Mouse (Mus musculus) testis, adult 2 months (tissue): ENCODE results near the gene Serpinb3d. TPM values are rescaled to one million over a fixed set of nuclear protein-coding genes. Genes with fewer than 3 reads are reported as not detected.
"Not testable (repeated sequence)": the region's sequence is repeated elsewhere in the genome, so short reads cannot be mapped to it uniquely, and the experiment has no call there.

ENCODE experiments used
- H3K27ac ChIP-seq: fragments of 200-500 bp; 2 replicates; pipeline ENCODE4 v1.5.1; 2012; ENCODE audit warnings: low read depth, low read length; ENCODE audit not compliant: control insufficient read depth, insufficient read depth
- H3K27me3 ChIP-seq: fragments of 200-500 bp; 2 replicates; pipeline ENCODE4 v1.6.1; 2012; ENCODE audit warnings: mild to moderate bottlenecking, low read length, moderate library complexity; ENCODE audit not compliant: control insufficient read depth, insufficient read depth
- H3K36me3 ChIP-seq: fragments of 200-500 bp; 2 replicates; pipeline ENCODE4 v1.6.1; 2012; ENCODE audit warnings: mild to moderate bottlenecking, low read length; ENCODE audit not compliant: control insufficient read depth, insufficient read depth
- H3K4me1 ChIP-seq: fragments of 200-500 bp; 2 replicates; pipeline ENCODE4 v1.6.1; 2012; ENCODE audit warnings: low read length; ENCODE audit not compliant: control insufficient read depth, insufficient read depth
- H3K4me3 ChIP-seq: fragments of 200-500 bp; 2 replicates; pipeline ENCODE4 v1.5.1; 2012; ENCODE audit warnings: low read depth, mild to moderate bottlenecking, low read length, moderate library complexity, mixed read lengths; ENCODE audit not compliant: control insufficient read depth
- CTCF ChIP-seq: fragments of 200-500 bp; IDR thresholded peaks from 2 replicates; pipeline ENCODE4 v1.5.1; 2012; ENCODE audit warnings: low read depth, mild to moderate bottlenecking, inconsistent platforms, low read length, moderate library complexity; ENCODE audit not compliant: control insufficient read depth, insufficient read depth, insufficient replicate concordance
- POLR2A ChIP-seq: fragments of 200-500 bp; IDR thresholded peaks from 2 replicates; pipeline ENCODE4 v1.6.1; 2012; ENCODE audit warnings: low read depth, mild to moderate bottlenecking, inconsistent platforms, low read length, moderate library complexity; ENCODE audit not compliant: control insufficient read depth
- polyA plus RNA-seq: library from polyadenylated mRNA; depleted of rRNA; stranded (reverse); fragments of >200 nt; gene quantifications from 2 replicates; pipeline ENCODE4 v1.2.3, GENCODE M21; 2012; rRNA removed

Serpinb3d gene
- not detected in 2 replicates for polyA plus RNA-seq

DNA sequence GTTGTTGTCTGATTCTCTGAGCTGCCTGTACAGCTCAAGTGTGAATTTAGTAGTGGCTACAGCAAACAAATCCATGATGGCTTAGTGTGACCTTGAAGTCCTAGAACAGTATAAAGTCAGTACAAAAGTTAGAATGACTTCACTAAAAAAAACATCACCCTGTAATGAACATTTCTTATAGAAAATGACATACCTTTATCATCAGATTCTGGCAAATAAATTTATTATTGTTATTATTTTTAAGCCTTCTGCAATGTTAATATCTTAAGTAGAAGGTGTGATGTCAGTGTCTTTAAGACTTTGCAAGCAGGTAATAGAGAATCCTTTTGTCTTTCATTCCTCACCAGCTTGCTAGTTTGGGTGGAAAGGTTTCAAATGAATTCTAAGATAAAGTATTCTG, at the start of gene Serpinb3d:
TSS of gene Serpinb3d (minus strand) at position 101 of the 400 bp plus-strand sequence.
- no peaks in the 10 kb centered on the region for H3K36me3 ChIP-seq
- no peak within 1 kb of the TSS for H3K27ac ChIP-seq
- no peaks in the 10 kb centered on the region for H3K4me1 ChIP-seq
- H3K27me3 ChIP-seq = no peaks in the 10 kb centered on the region
- no peak within 1 kb of the TSS for H3K4me3 ChIP-seq
- TF ChIP-seq POLR2A (no peak), CTCF (no peak)

DNA sequence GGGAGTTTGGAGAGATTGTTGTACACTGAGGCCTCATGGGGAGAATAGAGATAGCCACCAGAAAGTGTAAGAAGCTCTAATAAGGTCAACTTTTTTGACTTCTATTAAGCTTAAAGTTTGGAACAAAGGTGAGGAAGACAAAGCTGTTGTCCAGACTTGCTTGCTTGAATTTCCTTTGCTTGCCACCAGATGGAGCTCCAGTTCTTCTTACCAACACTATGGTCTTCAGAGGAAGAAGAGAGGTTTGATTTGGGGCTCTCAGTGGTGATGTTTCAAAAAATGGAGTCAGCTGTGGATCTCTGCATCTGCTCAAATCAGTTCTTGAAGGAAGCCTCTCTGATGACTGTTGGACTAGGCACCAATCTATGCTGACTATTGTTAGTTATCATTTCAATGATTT, 44.1 kb upstream of the Serpinb3d start:
- H3K27me3 ChIP-seq, H3K4me1 ChIP-seq, H3K4me3 ChIP-seq: not testable (repeated sequence)

DNA sequence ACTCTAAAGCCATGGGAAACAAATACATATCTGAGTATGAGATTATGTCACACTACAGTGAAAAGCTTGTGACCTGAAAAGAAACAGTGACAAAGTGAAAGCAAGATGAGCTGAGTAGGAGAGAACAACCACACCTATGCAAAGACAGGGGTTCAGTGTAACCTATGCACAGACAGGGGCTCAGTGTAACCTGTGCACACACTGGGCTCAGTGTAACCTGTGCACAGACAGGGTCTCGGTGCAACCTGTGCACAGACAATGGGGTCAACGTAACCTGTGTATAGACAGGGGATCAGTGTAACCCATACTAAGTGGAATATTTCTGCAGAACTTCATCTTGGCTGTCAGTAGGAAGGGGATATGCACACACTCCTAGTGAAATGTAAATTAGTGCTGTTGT, 15.1 kb upstream of the Serpinb3d start:
- no peaks in the 10 kb centered on the region for H3K4me1 ChIP-seq
- H3K4me3 ChIP-seq = no peak overlapping the region
- H3K27me3 ChIP-seq = no peaks in the 10 kb centered on the region
- no peak overlapping the region for H3K27ac ChIP-seq
- no peaks in the 10 kb centered on the region for H3K36me3 ChIP-seq
- no peak for TF ChIP-seq CTCF
- TF ChIP-seq POLR2A = no peak

More for the DNA sequence above, 44.1 kb upstream of the Serpinb3d start:
- H3K36me3 ChIP-seq, H3K27ac ChIP-seq: not testable (repeated sequence)

DNA sequence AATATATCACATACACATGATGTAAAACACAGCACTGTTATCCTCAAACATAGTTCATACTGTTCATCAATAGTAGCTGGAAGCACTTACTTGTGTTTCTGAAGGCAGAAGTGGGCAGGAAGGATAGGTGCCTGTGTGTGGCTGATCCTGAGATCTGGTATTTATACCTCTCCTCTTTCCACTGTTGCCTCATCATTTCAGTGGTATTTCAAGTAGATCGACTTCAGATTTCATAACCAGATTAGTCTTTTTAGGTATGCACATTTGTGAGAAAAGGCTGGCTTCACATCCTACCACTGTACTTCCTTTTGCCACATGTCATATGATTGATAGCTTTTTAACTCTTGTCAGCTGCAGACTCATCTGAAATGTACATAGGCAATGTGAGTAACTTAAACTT, 31.1 kb downstream of the Serpinb3d start, which contains the start of gene Serpinb3a:
TSS of gene Serpinb3a (minus strand) at position 101 of the 400 bp plus-strand sequence.
- H3K4me3 ChIP-seq = no peak within 1 kb of the TSS
- H3K4me1 ChIP-seq = no peaks in the 10 kb centered on the region
- H3K36me3 ChIP-seq = no peaks in the 10 kb centered on the region
- no peaks in the 10 kb centered on the region for H3K27me3 ChIP-seq
- H3K27ac ChIP-seq = no peak within 1 kb of the TSS
- no peak for TF ChIP-seq POLR2A
- TF ChIP-seq CTCF = no peak

DNA sequence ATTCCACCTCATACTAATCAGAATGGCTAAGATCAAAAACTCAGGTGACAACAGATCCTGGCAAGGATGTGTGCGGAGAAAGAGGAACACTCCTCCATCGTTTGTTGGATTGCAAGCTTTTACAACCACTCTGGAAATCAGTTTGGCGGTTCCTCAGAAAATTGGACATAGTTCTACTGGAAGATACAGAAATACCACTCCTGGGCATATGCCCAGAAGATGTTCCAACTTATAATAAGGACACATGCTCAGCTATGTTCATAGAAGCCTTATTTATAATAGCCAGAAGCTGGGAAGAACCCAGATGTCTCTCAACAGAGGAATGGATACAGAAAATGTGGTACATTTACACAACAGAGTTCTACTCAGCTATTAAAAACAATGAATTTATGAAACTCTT, 49.1 kb downstream of the Serpinb3d start:
- not testable (repeated sequence) for H3K4me1 ChIP-seq, H3K4me3 ChIP-seq, H3K27me3 ChIP-seq, H3K27ac ChIP-seq, H3K36me3 ChIP-seq

Other genes starting within 250 kb of the Serpinb3d start
- 0.14 TPM in 1 of 2 replicates, not detected in the other for gene Serpinb5, start 222.3 kb downstream of the Serpinb3d start, polyA plus RNA-seq
- gene Serpinb12, start 149.1 kb downstream of the Serpinb3d start, polyA plus RNA-seq = not detected in 2 replicates
- gene Serpinb13, start 102.5 kb downstream of the Serpinb3d start, polyA plus RNA-seq = not detected in 2 replicates
- gene Serpinb3a, start 31.2 kb downstream of the Serpinb3d start, polyA plus RNA-seq = not detected in 2 replicates
- not detected in 2 replicates for gene Serpinb3b, start 194.9 kb upstream of the Serpinb3d start, polyA plus RNA-seq
- not detected in 2 replicates for gene Serpinb3c, start 194.9 kb upstream of the Serpinb3d start, polyA plus RNA-seq